ENCODE assay signal across 11 mouse cellular contexts in genomic region chr7:78597251-78598129, GRCm38 (mm10).
DNase-seq lines count a peak whose midpoint lies in the region; ATAC-seq and TF ChIP-seq lines count a peak whose summit lies in the region.
"Had no signal": no experiment of that assay in that cellular context is flagged by ENCODE, and none has a peak within 500 bp of the region (broad histone marks: within the 10 kb centered on the region; RNA-seq: fewer than 3 reads in every experiment).

No protein-coding gene starts in this region.

- 35% methylated on average over 15 of the region's 15 CpGs for WGBS in forebrain, postnatal 0 days

- no peak overlapping the region for H3K27ac ChIP-seq in forebrain, postnatal 0 days (ENCODE audit: low read depth, low read length)
- H3K27ac ChIP-seq: kidney, postnatal 0 days had no signal

- intact Hi-C loops in left cerebral cortex, postnatal 36 days (cut with DNase I), result loop anchor here (2.0 to 5.0 kb wide), 3 partner anchors 71 to 170 kb away; no protein-coding TSS in a partner anchor
- intact Hi-C loops in left cerebral cortex, postnatal 10 days (cut with DNase I), result loop anchor here (5.0 kb wide), 1 partner anchor 170 kb away; no protein-coding TSS in a partner anchor

- H3K27me3 ChIP-seq in forebrain, postnatal 0 days (ENCODE audit: insufficient read depth, low read length), result no peaks in the 10 kb centered on the region

- peak; percentile 17; the same call in 1 of the 2 replicates for ATAC-seq in forebrain, postnatal 0 days

- H3K4me2 ChIP-seq in forebrain, postnatal 0 days (ENCODE audit: low read depth), result no peak overlapping the region

- TF ChIP-seq CTCF in forebrain, postnatal 0 days (IDR thresholded peaks at IDR 0.05; ENCODE audit: low read depth), result no peak

- H3K9ac ChIP-seq in forebrain, postnatal 0 days, result no peak overlapping the region

- no peak overlapping the region for H3K4me3 ChIP-seq in forebrain, postnatal 0 days (ENCODE audit: low read depth, low read length)
- H3K4me3 ChIP-seq: megakaryocyte, embryonic 14.5 days had no signal

- no peaks in the 10 kb centered on the region for H3K9me3 ChIP-seq in forebrain, postnatal 0 days (ENCODE audit: low read length)
- H3K9me3 ChIP-seq: megakaryocyte, embryonic 14.5 days had no signal

- no peaks in the 10 kb centered on the region for H3K4me1 ChIP-seq in forebrain, postnatal 0 days (ENCODE audit: insufficient read depth)

- no peaks in the 10 kb centered on the region for H3K36me3 ChIP-seq in forebrain, postnatal 0 days (ENCODE audit: insufficient read depth)

- DNase-seq in left cerebral cortex, postnatal 36 days (ENCODE audit: low spot score in 2 of 2), result peak; percentile 53 to 73
- no peak for DNase-seq in left cerebral cortex, postnatal 10 days (ENCODE audit: extremely low spot score in 1 of 2, low spot score in 2 of 2)
- peak; percentile 51 for DNase-seq in ZHBTc4 (ENCODE audit: low read depth, low spot score)
- no peak for DNase-seq in forebrain, postnatal 0 days
- peak; percentile 52 to 78 for DNase-seq in right cerebral cortex, postnatal 36 days (ENCODE audit: low spot score in 2 of 2)
- no peak for DNase-seq in lung, postnatal 4 days
- no peak for DNase-seq in adrenal gland, postnatal 36 days
- DNase-seq in urinary bladder, adult 18-20 months (ENCODE audit: low spot score in 2 of 2), result no peak
- DNase-seq: liver had no signal

Comparison
In these comparisons a context has a peak if more than half of its experiments do, and no peak if none do; other contexts are left out.
1. DNase-seq: peak in left cerebral cortex, postnatal 36 days (2 of 2), ZHBTc4 (single experiment) and right cerebral cortex, postnatal 36 days (2 of 2); none in left cerebral cortex, postnatal 10 days (0 of 2), forebrain, postnatal 0 days (single experiment), lung, postnatal 4 days (0 of 2), adrenal gland, postnatal 36 days (0 of 2) and urinary bladder, adult 18-20 months (0 of 2).